Comparison of ENCODE assay signal across 17 mouse cellular contexts in genomic region chr5:121206984-121207383, GRCm38 (mm10). TPM values are rescaled to one million over a fixed set of nuclear protein-coding genes. Genes with fewer than 3 reads are reported as not detected.
DNase-seq lines count a peak whose midpoint lies in the region; ATAC-seq and TF ChIP-seq lines count a peak whose summit lies in the region.
"Had no signal": no experiment of that assay in that cellular context is flagged by ENCODE, and none has a peak within 500 bp of the region (broad histone marks: within the 10 kb centered on the region; RNA-seq: fewer than 3 reads in every experiment).

No protein-coding gene starts in this region.

- H3K4me3 ChIP-seq in forebrain, embryonic 10.5 days: peak overlapping the region; percentile 94; the same call in 1 of the 2 replicates
- H3K4me3 ChIP-seq in forebrain, embryonic 15.5 days: no peak overlapping the region
- peak overlapping the region; percentile 93; the same call in 1 of the 2 replicates for H3K4me3 ChIP-seq in kidney, embryonic 14.5 days (ENCODE audit: low read length)
- H3K4me3 ChIP-seq in C2C12 (ENCODE audit: insufficient read depth, poor library complexity, severe bottlenecking): no peak overlapping the region
- 0 out of 2 replicates have a peak overlapping the region, but pooled peaks have one; percentile 94 for H3K4me3 ChIP-seq in limb, embryonic 10.5 days
- H3K4me3 ChIP-seq: forebrain, embryonic 13.5 days; midbrain, embryonic 15.5 days had no signal

- peak overlapping the region; percentile 26 for H3ac ChIP-seq in C2C12 (ENCODE audit: control insufficient read depth, insufficient read length, low read depth)

- no peaks in the 10 kb centered on the region for H3K9me3 ChIP-seq in forebrain, embryonic 10.5 days
- no peaks in the 10 kb centered on the region for H3K9me3 ChIP-seq in forebrain, embryonic 15.5 days
- H3K9me3 ChIP-seq in kidney, embryonic 14.5 days (ENCODE audit: control insufficient read depth, low read length): no peaks in the 10 kb centered on the region
- H3K9me3 ChIP-seq in limb, embryonic 10.5 days (replicated peaks): no peaks in the 10 kb centered on the region
- H3K9me3 ChIP-seq: forebrain, embryonic 13.5 days; midbrain, embryonic 15.5 days had no signal

- peaks cover 46% of the 10 kb centered on the region for H3K79me3 ChIP-seq in C2C12 (ENCODE audit: low read depth)

- no peak overlapping the region for H3K9ac ChIP-seq in forebrain, embryonic 15.5 days (replicated peaks)
- no peak overlapping the region for H3K9ac ChIP-seq in kidney, embryonic 14.5 days (ENCODE audit: low read depth, low read length)
- H3K9ac ChIP-seq: midbrain, embryonic 15.5 days had no signal

- peaks cover 66% of the 10 kb centered on the region for H3K36me3 ChIP-seq in forebrain, embryonic 10.5 days (replicated peaks)
- peaks cover 64% of the 10 kb centered on the region for H3K36me3 ChIP-seq in forebrain, embryonic 15.5 days
- peaks cover 64% of the 10 kb centered on the region for H3K36me3 ChIP-seq in kidney, embryonic 14.5 days (ENCODE audit: control insufficient read depth, insufficient read depth, low read length)
- peaks cover 71% of the 10 kb centered on the region for H3K36me3 ChIP-seq in C2C12 (ENCODE audit: control insufficient read depth, insufficient read depth)
- H3K36me3 ChIP-seq in limb, embryonic 10.5 days: peaks cover 69% of the 10 kb centered on the region

- H3K79me2 ChIP-seq in C2C12 (ENCODE audit: control insufficient read depth, insufficient read depth): peaks cover 56% of the 10 kb centered on the region

- no peak for DNase-seq in forebrain, embryonic 10.5 days (ENCODE audit: extremely low spot score, low spot score)
- DNase-seq in kidney, adult 18-20 months: no peak
- DNase-seq in limb, embryonic 10.5 days (ENCODE audit: low spot score): no peak
- no peak for DNase-seq in adrenal gland, adult 8-10 months
- DNase-seq in layer of hippocampus, adult 9-10 months (ENCODE audit: low spot score): no peak
- DNase-seq: cerebellum, adult 8-10 months; gastrocnemius, postnatal 10 days; heart, postnatal 36 days; kidney, adult 8-10 months; lung, postnatal 14 days; right cerebral cortex, postnatal 25 days; thymus, postnatal 36 days had no signal

- H3K4me2 ChIP-seq in forebrain, embryonic 15.5 days (replicated peaks): no peak overlapping the region
- H3K4me2 ChIP-seq in kidney, embryonic 14.5 days (replicated peaks; ENCODE audit: low read depth, low read length): no peak overlapping the region
- H3K4me2 ChIP-seq: forebrain, embryonic 13.5 days; midbrain, embryonic 15.5 days had no signal

- H3K27me3 ChIP-seq in forebrain, embryonic 10.5 days (ENCODE audit: poor library complexity, severe bottlenecking): no peaks in the 10 kb centered on the region
- no peaks in the 10 kb centered on the region for H3K27me3 ChIP-seq in forebrain, embryonic 15.5 days
- no peaks in the 10 kb centered on the region for H3K27me3 ChIP-seq in kidney, embryonic 14.5 days (ENCODE audit: control insufficient read depth, insufficient read depth, low read length)
- H3K27me3 ChIP-seq in C2C12 (ENCODE audit: control insufficient read depth, insufficient read depth, insufficient read length): no peaks in the 10 kb centered on the region
- no peaks in the 10 kb centered on the region for H3K27me3 ChIP-seq in limb, embryonic 10.5 days (ENCODE audit: low read depth, poor library complexity, severe bottlenecking)
- H3K27me3 ChIP-seq: forebrain, embryonic 13.5 days; midbrain, embryonic 15.5 days had no signal

- TF ChIP-seq CTCF in C2C12 (IDR thresholded peaks at IDR 0.05; ENCODE audit: control insufficient read depth, insufficient read depth, insufficient read length): no peak

- peaks cover 28% of the 10 kb centered on the region for H3K4me1 ChIP-seq in forebrain, embryonic 10.5 days
- peaks cover 28% of the 10 kb centered on the region for H3K4me1 ChIP-seq in forebrain, embryonic 15.5 days
- H3K4me1 ChIP-seq in kidney, embryonic 14.5 days (ENCODE audit: control insufficient read depth, insufficient read depth, low read length): peaks cover 17% of the 10 kb centered on the region
- peaks cover 23% of the 10 kb centered on the region for H3K4me1 ChIP-seq in limb, embryonic 10.5 days

- H3K27ac ChIP-seq in forebrain, embryonic 10.5 days: no peak overlapping the region
- H3K27ac ChIP-seq in forebrain, embryonic 15.5 days (replicated peaks): no peak overlapping the region
- no peak overlapping the region for H3K27ac ChIP-seq in kidney, embryonic 14.5 days (ENCODE audit: low read depth, low read length)
- no peak overlapping the region for H3K27ac ChIP-seq in limb, embryonic 10.5 days
- H3K27ac ChIP-seq: forebrain, embryonic 13.5 days; midbrain, embryonic 15.5 days had no signal

- ATAC-seq in forebrain, embryonic 15.5 days (replicated peaks): no peak
- no peak for ATAC-seq in kidney, embryonic 14.5 days (ENCODE audit: low FRiP score, low TSS enrichment)
- ATAC-seq: forebrain, embryonic 13.5 days; midbrain, embryonic 15.5 days had no signal

- WGBS in forebrain, embryonic 10.5 days: 94% methylated on average over 3 of the region's 3 CpGs
- WGBS in forebrain, embryonic 15.5 days: 84% methylated on average over 3 of the region's 3 CpGs
- 68% methylated on average over 3 of the region's 3 CpGs for WGBS in kidney, embryonic 14.5 days
- 90% methylated on average over 3 of the region's 3 CpGs for WGBS in limb, embryonic 10.5 days

TF ChIP-seq in C2C12, 6 proteins besides CTCF, POLR2A, EP300 and RAD21:
- TF ChIP-seq MYOD1 (IDR thresholded peaks at IDR 0.05; ENCODE audit: control insufficient read depth, insufficient read length, low read depth): no peak
- no peak for TF ChIP-seq MYOG (IDR thresholded peaks at IDR 0.05; ENCODE audit: control insufficient read depth, extremely low read depth, insufficient read length)
- TF ChIP-seq CEBPB (IDR thresholded peaks at IDR 0.05; ENCODE audit: low read depth): no peak
- no peak for TF ChIP-seq MAX (IDR thresholded peaks at IDR 0.05)
- TF ChIP-seq USF1 (IDR thresholded peaks at IDR 0.05; ENCODE audit: low read depth): no peak
- TF ChIP-seq FOSL1 (IDR thresholded peaks at IDR 0.05; ENCODE audit: insufficient read depth, low read length, poor library complexity, severe bottlenecking): no peak
TF ChIP-seq in C2C12: peak in this region for 0.

RNA-seq across cellular contexts. Expression of gene Rpl6, which starts 2.7 kb away (rescaled TPM):
- polyA plus RNA-seq in forebrain, embryonic 10.5 days (2016; fragmentation: Nextera tagmentation; extraction: Ambion mirVana): 659 and 678 TPM in 2 replicates
- polyA plus RNA-seq in forebrain, embryonic 15.5 days (2015; fragmentation: Nextera tagmentation; extraction: Ambion mirVana): 398 and 410 TPM in 2 replicates
- polyA plus RNA-seq in kidney, embryonic 14.5 days (2014; fragmentation: Nextera tagmentation; extraction: Ambion mirVana): 738 and 891 TPM in 2 replicates
- polyA plus RNA-seq in C2C12 (2012; fragmentation: generic; extraction: Trizol): 1,946 TPM
- 661 and 766 TPM in 2 replicates for polyA plus RNA-seq in limb, embryonic 10.5 days (2016; fragmentation: Nextera tagmentation; extraction: Ambion mirVana)
- total RNA-seq in adrenal gland, adult 8-10 months (2022): 1,000 to 10,000 TPM in 2 of 4 experiments, 100 to 1,000 TPM in 2; 908 to 1,162 (median 1,035) TPM

RNA-seq across cellular contexts. Expression of gene Hectd4, which starts 13.0 kb away (rescaled TPM):
- 3.5 and 5.1 TPM in 2 replicates for polyA plus RNA-seq in forebrain, embryonic 10.5 days (2016; fragmentation: Nextera tagmentation; extraction: Ambion mirVana)
- 18.1 and 20.8 TPM in 2 replicates for polyA plus RNA-seq in forebrain, embryonic 15.5 days (2015; fragmentation: Nextera tagmentation; extraction: Ambion mirVana)
- 6.2 and 8.0 TPM in 2 replicates for polyA plus RNA-seq in kidney, embryonic 14.5 days (2014; fragmentation: Nextera tagmentation; extraction: Ambion mirVana)
- 5.4 TPM for polyA plus RNA-seq in C2C12 (2012; fragmentation: generic; extraction: Trizol)
- polyA plus RNA-seq in limb, embryonic 10.5 days (2016; fragmentation: Nextera tagmentation; extraction: Ambion mirVana): 4.2 and 5.1 TPM in 2 replicates
- 10 to 100 TPM; 22.7 to 39.2 (median 29.1) TPM for total RNA-seq in adrenal gland, adult 8-10 months (2022)

RNA-seq across cellular contexts. Expression of gene Ptpn11, which starts 15.8 kb away (rescaled TPM):
- polyA plus RNA-seq in forebrain, embryonic 10.5 days (2016; fragmentation: Nextera tagmentation; extraction: Ambion mirVana): 25.1 TPM in 2 replicates
- 25.9 and 26.1 TPM in 2 replicates for polyA plus RNA-seq in forebrain, embryonic 15.5 days (2015; fragmentation: Nextera tagmentation; extraction: Ambion mirVana)
- polyA plus RNA-seq in kidney, embryonic 14.5 days (2014; fragmentation: Nextera tagmentation; extraction: Ambion mirVana): 21.2 and 26.5 TPM in 2 replicates
- 75.8 TPM for polyA plus RNA-seq in C2C12 (2012; fragmentation: generic; extraction: Trizol)
- 23.6 and 24.9 TPM in 2 replicates for polyA plus RNA-seq in limb, embryonic 10.5 days (2016; fragmentation: Nextera tagmentation; extraction: Ambion mirVana)
- total RNA-seq in adrenal gland, adult 8-10 months (2022): 100 to 1,000 TPM; 101 to 141 (median 124) TPM

Comparison
In these comparisons a context has a peak if more than half of its experiments do, and no peak if none do; other contexts are left out.
1. H3K4me3 ChIP-seq: peak in forebrain, embryonic 10.5 days (single experiment), kidney, embryonic 14.5 days (single experiment) and limb, embryonic 10.5 days (single experiment); none in forebrain, embryonic 15.5 days (single experiment) and C2C12 (single experiment).